Mouse (Mus musculus) hindbrain, embryonic 11.5 days (tissue): ENCODE results near the gene Nedd9. TPM values are rescaled to one million over a fixed set of nuclear protein-coding genes. Genes with fewer than 3 reads are reported as not detected.

Experiments used
- ATAC-seq: fragments of 200-750 bp; cut with Nextera tagmentation; 2 replicates; pipeline ENCODE4 v1.8.0; 2017; ENCODE audit warnings: mild to moderate bottlenecking, moderate TSS enrichment, moderate library complexity; ENCODE audit not compliant: low FRiP score
- DNase-seq: peaks from one replicate; pipeline ENCODE4 v3.0.0-alpha.2; 2015; ENCODE audit warnings: low spot score
- H3K27ac ChIP-seq: fragments of 300-500 bp; sonication (generic); 2 replicates; pipeline ENCODE4 v1.5.1; 2014; ENCODE audit warnings: mild to moderate bottlenecking, low read depth, low read length
- H3K27me3 ChIP-seq: fragments of 300-500 bp; sonication (generic); 2 replicates; pipeline ENCODE4 v1.6.1; 2014; ENCODE audit warnings: mild to moderate bottlenecking, low read length, moderate library complexity, mixed read lengths; ENCODE audit not compliant: control insufficient read depth, insufficient read depth
- H3K36me3 ChIP-seq: fragments of 300-500 bp; sonication (generic); 2 replicates; pipeline ENCODE4 v1.6.1; 2014; ENCODE audit warnings: mild to moderate bottlenecking, low read length, moderate library complexity, mixed read lengths; ENCODE audit not compliant: control insufficient read depth, insufficient read depth
- H3K4me1 ChIP-seq: fragments of 300-500 bp; sonication (generic); replicated peaks from 2 replicates; pipeline ENCODE4 v1.6.1; 2014; ENCODE audit warnings: low read length, mixed read lengths; ENCODE audit not compliant: control insufficient read depth, insufficient read depth
- H3K4me2 ChIP-seq: fragments of 300-500 bp; sonication (generic); replicated peaks from 2 replicates; pipeline ENCODE4 v1.6.1; 2014; ENCODE audit warnings: mild to moderate bottlenecking, low read depth, low read length
- H3K4me3 ChIP-seq: fragments of 300-500 bp; sonication (generic); 2 replicates; pipeline ENCODE4 v1.5.1; 2014; ENCODE audit warnings: low read depth, low read length
- H3K9ac ChIP-seq: fragments of 300-500 bp; sonication (generic); 2 replicates; pipeline ENCODE4 v1.6.1; 2014; ENCODE audit warnings: low read depth, low read length
- H3K9me3 ChIP-seq: fragments of 300-500 bp; sonication (generic); 2 replicates; pipeline ENCODE4 v1.6.1; 2016; ENCODE audit warnings: low read length; ENCODE audit not compliant: control insufficient read depth
- WGBS: fragments of 180-500 bp; shearing (Covaris S2); extraction: QIAGEN DNeasy Blood & Tissue Kit; methylation state at CpG from one replicate; pipeline ENCODE4 v1.1.7; 2014; 5-methylcytosine and 5-hydroxymethylcytosine counted together
- polyA plus RNA-seq: library from polyadenylated mRNA; unstranded; fragments of >200 nt; fragmentation: Nextera tagmentation; extraction: Ambion mirVana; gene quantifications from 2 replicates; pipeline ENCODE4 v1.2.1, GENCODE M21; 2014

Gene Nedd9
- polyA plus RNA-seq, 1 experiment from 2014 or later, result 22.6 TPM

DNA sequence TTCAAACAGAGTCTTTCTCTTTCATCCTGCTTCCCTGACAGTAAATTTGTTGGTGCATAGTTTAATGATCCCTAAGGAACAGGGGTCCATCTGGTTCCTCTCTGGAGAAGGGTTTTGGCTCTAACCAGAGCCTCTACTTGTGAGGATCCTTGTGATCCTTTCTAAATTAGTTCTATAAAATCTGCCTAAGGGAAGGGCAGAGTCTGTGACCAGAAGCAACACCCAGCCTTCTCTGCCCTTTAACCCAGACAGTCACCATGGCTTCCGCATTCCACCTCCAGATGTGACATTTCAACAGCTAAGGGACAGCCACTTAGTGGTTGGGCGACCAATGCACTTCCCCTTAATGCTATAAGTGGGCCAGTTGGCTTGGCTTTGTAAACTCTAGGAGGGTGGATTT, 20.1 kb downstream of the Nedd9 start:
- H3K4me2 ChIP-seq, result no peak overlapping the region
- no peaks in the 10 kb centered on the region for H3K9me3 ChIP-seq
- WGBS, result 79% methylated on average over 2 of the region's 2 CpGs
- H3K9ac ChIP-seq, result no peak overlapping the region
- ATAC-seq, result no peak
- no peak overlapping the region for H3K27ac ChIP-seq
- no peaks in the 10 kb centered on the region for H3K36me3 ChIP-seq
- no peak overlapping the region for H3K4me3 ChIP-seq
- no peak for DNase-seq
- H3K27me3 ChIP-seq, result no peaks in the 10 kb centered on the region
- no peaks in the 10 kb centered on the region for H3K4me1 ChIP-seq

DNA sequence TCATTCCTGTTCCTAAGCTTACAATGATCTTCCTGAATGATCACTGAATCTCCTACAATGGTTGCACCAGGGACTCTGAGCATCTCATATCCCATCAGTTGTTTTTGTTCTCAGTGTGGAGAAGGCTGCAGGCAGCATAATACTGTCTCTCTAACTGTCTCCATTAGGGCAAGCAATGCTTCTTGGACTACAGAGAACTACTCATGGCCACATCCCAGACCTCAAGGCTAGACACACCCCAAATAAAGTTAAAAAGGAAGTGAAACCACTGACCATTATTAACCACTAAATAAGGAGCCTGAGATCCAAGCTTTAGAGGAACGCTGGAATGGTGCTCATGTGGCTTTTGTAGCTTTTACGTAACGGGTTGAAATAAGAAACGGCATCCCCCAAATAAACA, 20.5 kb downstream of the Nedd9 start:
- Histone ChIP-seq H3K36me3 (no peaks in the 10 kb centered on the region), H3K9ac (no peak overlapping the region), H3K4me1 (no peaks in the 10 kb centered on the region), H3K4me2 (no peak overlapping the region), H3K9me3 (no peaks in the 10 kb centered on the region), H3K27me3 (no peaks in the 10 kb centered on the region), H3K27ac (no peak overlapping the region), H3K4me3 (no peak overlapping the region)
- ATAC-seq, result no peak
- 90% methylated on average over 4 of the region's 4 CpGs for WGBS
- DNase-seq, result no peak

DNA sequence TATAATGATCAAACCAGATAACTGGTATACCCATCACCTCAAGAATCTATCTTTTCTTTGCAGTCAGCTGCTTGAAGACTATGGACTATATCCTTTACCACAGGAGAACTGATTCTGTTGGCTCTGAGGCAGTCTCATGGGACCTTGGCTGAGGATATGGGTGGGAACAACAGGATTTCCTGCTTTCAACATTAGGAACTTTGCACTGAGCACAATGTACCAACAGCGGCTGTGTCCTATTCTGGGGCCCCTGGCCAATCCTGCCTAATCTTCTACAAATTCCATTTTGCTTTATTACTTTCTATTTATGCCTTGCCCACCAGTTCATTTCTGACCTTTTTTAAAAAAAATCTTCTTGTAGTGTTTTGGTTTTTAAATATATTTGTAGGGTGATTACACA, 21.0 kb downstream of the Nedd9 start:
- Histone ChIP-seq H3K4me3 (no peak overlapping the region), H3K9me3 (no peaks in the 10 kb centered on the region), H3K4me2 (no peak overlapping the region), H3K36me3 (no peaks in the 10 kb centered on the region), H3K27ac (no peak overlapping the region), H3K27me3 (no peaks in the 10 kb centered on the region), H3K4me1 (no peaks in the 10 kb centered on the region), H3K9ac (no peak overlapping the region)
- DNase-seq, result no peak
- WGBS, result 90% methylated on average over 1 of the region's 1 CpGs
- ATAC-seq, result no peak

DNA sequence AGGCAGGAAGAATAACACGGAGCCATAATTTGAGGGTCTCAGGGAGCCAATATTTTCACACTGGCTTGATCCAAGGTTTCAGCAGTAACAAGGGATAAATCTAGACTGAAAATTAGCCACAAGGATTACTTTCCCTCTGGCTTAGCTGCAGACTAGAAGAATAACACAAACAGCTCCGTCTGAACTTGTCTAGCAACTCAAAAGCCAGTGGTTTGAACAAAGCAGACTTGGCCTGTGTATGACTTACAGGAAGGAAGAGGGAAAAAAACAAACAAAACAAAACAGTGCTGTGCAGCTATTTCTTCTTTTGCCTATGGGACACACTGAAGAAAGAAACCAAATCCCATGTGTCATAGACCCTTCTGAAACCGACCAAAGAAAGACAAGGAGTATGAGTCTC, 25.7 kb downstream of the Nedd9 start:
- ATAC-seq, result no peak
- H3K4me1 ChIP-seq, result no peaks in the 10 kb centered on the region; the same call in 1 of the 2 replicates
- H3K4me3 ChIP-seq, result no peak overlapping the region

DNA sequence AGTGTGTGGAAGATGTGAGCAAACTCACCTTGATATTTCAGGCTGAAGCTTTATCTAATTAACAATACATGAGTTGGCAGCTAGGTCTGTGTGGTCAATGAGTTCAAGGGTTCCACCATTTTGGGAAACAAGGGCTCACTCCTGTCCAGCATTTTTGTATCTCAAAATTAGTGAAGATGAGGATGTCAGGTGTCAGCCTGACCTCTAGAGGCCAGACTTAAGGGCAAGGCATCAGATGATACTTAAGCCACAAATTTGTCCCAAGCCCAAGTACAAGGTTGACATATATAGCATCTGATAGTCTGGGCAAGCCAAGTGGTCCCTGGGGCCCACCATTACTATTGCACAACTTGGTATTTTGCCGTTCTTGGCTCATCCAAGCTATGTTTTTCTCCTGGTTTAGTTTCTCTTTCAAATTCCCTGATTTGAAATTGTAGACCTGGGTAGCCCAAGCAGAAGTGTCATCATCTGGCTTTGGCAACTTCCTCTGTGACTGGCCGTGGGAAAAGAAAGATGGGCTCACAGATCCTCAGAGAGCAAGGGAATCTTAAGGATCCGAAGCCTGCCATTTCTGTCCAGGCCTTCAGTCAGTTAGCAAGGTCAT, 27.4 kb downstream of the Nedd9 start:
- 85% methylated on average over 3 of the region's 3 CpGs for WGBS
- Histone ChIP-seq H3K9ac (no peak overlapping the region), H3K4me2 (no peak overlapping the region), H3K27ac (no peak overlapping the region), H3K4me1 (no peaks in the 10 kb centered on the region; the same call in 1 of the 2 replicates), H3K9me3 (no peaks in the 10 kb centered on the region), H3K36me3 (no peaks in the 10 kb centered on the region), H3K27me3 (no peaks in the 10 kb centered on the region), H3K4me3 (no peak overlapping the region)
- DNase-seq, result no peak
- no peak for ATAC-seq

More for the DNA sequence above, 25.7 kb downstream of the Nedd9 start:
- Histone ChIP-seq H3K36me3 (no peaks in the 10 kb centered on the region), H3K27ac (no peak overlapping the region), H3K27me3 (no peaks in the 10 kb centered on the region), H3K4me2 (no peak overlapping the region), H3K9ac (no peak overlapping the region), H3K9me3 (no peaks in the 10 kb centered on the region)
- WGBS, result 79% methylated on average over 3 of the region's 3 CpGs
- DNase-seq, result no peak

DNA sequence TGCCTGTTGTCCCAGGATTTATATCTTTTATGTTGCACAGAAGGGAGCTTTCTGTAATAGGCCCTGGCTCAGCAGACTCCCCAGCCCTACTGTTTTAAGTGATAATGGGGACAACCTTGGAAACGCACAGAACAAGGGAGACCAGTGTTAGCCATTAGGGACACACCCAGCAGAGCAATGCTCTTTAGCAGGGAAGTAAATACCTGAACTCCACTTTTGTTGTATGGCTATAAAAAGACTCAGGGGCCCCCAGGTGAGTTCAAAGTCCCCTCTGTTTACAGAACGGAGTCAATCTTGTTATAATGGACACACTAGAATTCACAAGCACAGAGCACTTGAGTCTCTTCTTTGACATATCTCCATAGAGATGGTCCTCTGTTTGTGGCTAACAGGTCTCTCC, 28.5 kb downstream of the Nedd9 start:
- no peak overlapping the region for H3K4me3 ChIP-seq
- no peaks in the 10 kb centered on the region for H3K9me3 ChIP-seq
- H3K4me1 ChIP-seq, result no peaks in the 10 kb centered on the region; the same call in 1 of the 2 replicates
- ATAC-seq, result no peak
- 60% methylated on average over 2 of the region's 2 CpGs for WGBS
- H3K27ac ChIP-seq, result no peak overlapping the region
- DNase-seq, result no peak
- H3K27me3 ChIP-seq, result no peaks in the 10 kb centered on the region
- H3K36me3 ChIP-seq, result no peaks in the 10 kb centered on the region
- no peak overlapping the region for H3K4me2 ChIP-seq
- H3K9ac ChIP-seq, result no peak overlapping the region

DNA sequence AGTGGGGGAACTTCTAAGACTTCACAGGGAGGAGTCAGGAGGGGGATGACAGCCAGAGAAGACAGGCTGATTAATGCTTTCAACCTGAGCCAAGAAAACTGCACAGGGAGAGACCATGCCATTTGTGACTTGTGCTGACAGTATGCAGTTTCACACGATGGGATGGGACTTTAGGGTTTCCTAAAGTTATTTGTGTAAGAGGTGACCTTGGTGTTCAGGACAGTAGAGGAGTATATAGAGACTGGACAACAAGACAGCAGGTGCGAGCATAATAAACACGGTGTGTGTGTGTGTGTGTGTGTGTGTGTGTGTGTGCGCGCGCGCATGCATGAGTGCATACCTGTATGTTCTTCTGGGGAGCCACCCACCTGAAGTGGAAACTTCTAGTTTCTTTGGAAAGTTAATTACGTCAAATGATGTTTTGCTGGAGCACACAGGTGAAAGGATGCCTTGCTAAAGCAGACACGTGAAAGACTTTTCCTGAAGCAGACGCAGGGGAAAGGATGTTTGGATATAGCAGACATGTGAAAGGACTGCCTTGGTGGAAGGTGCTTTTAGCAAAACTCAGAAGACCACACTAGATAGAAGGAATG, 29.3 kb downstream of the Nedd9 start:
- Histone ChIP-seq H3K4me3 (no peak overlapping the region), H3K4me1 (no peaks in the 10 kb centered on the region; the same call in 1 of the 2 replicates), H3K9ac (no peak overlapping the region), H3K4me2 (no peak overlapping the region), H3K36me3 (no peaks in the 10 kb centered on the region), H3K27ac (no peak overlapping the region), H3K27me3 (no peaks in the 10 kb centered on the region), H3K9me3 (no peaks in the 10 kb centered on the region)
- DNase-seq (no peak), ATAC-seq (no peak)
- 90% methylated on average over 10 of the region's 10 CpGs for WGBS

DNA sequence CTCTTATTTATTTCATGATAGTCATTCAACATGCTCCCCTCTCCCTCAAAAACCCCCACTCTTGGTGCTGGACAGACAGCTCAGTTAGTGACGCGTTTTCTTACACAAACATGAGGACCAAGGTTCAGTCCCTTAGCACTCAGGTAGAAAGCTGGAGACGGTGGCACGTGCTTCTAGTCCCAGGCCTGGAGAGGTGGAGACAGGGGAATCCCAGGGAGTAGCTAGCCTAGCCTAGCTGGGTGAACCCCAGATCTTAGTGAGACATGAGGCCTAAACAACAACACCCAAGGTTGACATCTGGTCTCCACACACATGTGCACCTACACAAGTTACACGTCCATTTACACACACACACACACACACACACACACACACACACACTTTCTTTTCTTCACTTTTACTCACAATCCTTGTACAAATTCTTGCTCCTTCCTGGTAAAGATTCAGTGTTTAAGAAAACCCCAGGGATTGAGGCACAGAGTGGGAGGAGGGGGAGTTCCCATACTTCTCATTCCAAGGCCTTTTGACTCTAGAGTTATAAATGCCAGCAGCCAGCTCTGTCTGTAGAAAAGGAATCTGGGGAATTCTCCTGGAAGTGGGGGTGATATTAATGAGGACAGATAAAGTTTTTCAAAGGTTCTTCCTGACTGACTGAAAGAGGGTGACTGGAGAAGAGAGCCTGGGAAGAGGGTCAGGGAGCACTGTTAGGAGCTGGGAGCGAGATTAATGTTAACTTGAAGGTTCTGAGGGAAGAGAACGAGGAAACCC, 29.9 kb downstream of the Nedd9 start:
- H3K36me3 ChIP-seq, result no peaks in the 10 kb centered on the region
- no peak for ATAC-seq
- H3K27ac ChIP-seq, result no peak overlapping the region
- H3K4me1 ChIP-seq, result no peaks in the 10 kb centered on the region; the same call in 1 of the 2 replicates
- H3K9ac ChIP-seq, result no peak overlapping the region
- H3K9me3 ChIP-seq, result no peaks in the 10 kb centered on the region
- 68% methylated on average over 7 of the region's 7 CpGs for whole genome bisulfite sequencing
- H3K4me2 ChIP-seq, result no peak overlapping the region
- no peak overlapping the region for H3K4me3 ChIP-seq
- DNase-seq, result no peak
- H3K27me3 ChIP-seq, result no peaks in the 10 kb centered on the region
